Mouse (Mus musculus) c-Kit-positive CD71-positive TER-119-positive erythroid progenitor cells, embryonic 14.5 days (primary cell): ENCODE data around the gene Gm47959.
"Not testable (repeated sequence)": the region's sequence is repeated elsewhere in the genome, so short reads cannot be mapped to it uniquely, and the experiment has no call there.

ENCODE experiments used
- DNase-seq: peaks from one replicate; pipeline ENCODE4 v3.0.0-alpha.2; 2013; ENCODE audit warnings: low spot score

Gm47959 gene

DNA sequence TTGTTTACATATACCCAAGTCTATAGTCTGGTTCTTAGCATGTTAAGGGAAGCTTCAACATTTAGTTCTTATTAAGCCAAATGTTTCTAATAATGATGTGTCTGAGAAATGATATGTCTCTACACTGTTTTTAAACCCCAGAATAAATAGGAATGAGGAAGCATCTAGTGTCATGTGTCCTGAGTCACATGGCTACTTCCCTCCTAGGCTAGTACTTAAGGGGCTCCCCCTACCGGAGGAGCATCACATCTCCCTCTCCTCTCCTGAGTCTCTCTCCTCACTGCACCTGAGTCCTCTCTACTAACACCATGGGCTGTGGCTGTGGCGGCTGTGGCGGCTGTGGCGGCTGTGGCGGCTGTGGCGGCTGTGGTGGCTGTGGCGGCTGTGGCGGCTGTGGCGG lies at the start of gene Gm47959:
Gene Gm47959, plus strand, starts transcription at position 243 of the 400 bp plus-strand sequence.
- DNase-seq = not testable (repeated sequence)

DNA sequence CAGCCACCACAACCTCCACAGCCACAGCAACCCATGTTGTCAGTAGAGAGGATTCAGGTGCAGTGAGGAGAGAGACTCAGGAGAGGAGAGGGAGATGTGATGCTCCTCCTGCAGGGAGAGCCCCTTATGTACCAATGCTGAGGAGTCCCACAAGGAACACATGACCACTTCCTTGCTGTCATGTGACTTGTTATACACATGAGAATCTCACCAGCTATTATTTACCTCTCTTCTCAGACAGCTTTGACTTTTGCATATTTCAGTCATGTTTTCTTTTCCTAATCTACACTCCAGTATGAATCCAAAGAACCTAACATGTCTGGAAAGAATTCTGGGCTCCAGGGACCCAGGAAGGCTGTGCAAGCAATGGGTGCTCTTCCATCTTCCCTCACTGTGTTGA lies 44.4 kb upstream of the Gm47959 start, which contains the start of gene Gm7544:
Gene Gm7544, minus strand, starts transcription at position 101 of the 400 bp plus-strand sequence.
- DNase-seq = not testable (repeated sequence)

DNA sequence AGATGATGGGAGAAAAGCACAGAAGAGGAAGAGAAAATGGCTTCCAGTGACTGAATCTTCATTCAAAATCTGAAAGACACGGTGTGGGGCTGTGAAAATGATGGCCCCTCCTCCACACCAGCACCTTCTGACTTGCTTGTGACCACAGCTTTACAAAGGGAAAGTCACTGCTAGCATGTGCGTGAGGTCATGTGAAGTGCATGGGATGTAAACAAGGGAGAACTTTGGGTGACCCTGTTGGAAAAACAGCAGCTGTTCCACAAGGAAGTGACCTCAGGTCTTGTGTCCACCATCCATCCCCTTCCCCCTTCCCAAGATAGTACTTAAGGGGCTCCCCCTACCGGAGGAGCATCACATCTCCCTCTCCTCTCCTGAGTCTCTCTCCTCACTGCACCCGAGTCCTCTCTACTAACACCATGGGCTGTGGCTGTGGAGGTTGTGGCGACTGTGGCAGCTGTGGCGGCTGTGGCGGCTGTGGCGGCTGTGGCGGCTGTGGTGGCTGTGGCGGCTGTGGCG lies 40.4 kb upstream of the Gm47959 start, which contains the start of gene Gm47955:
Gene Gm47955, plus strand, starts transcription at position 417 of the 516 bp plus-strand sequence.
- DNase-seq = no peak

DNA sequence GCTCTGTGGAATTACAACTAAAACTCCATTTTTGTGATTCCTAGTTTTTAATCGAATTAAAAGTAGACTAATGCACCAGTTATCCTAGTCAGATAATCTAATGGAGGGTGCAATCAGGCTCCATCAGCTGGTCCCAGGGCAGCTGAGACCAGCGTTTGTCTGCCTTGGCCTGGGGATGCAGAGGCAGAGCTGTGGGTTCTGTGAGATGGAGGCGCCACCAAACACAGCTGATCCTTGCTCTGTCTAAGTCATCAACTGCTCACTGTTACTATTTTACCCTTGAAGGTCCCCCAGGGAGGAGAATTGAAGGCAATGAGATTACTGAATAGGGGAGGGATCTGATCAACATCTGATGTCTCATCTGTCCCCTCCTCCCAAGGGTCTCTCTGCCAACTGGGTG lies 33.9 kb upstream of the Gm47959 start:
- DNase-seq = no peak

DNA sequence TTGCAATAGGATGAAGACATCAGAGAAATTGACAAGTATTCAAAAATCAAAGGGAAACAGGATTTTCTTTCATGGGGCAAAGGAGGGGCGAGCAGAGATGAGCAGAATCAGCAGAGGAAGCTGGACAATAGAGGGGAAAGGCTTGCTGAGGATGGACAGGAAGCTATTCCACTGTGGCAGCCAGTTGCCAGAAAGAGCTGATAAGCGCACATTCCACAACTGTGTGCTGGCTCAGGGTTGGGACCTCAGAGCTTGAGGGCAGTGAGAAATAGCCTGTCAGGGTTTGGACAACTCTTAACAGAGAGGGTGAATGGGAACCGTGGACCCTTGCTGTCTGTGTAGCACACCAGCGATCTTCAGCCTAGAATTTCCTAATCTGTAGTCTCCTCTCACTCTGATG lies 28.3 kb upstream of the Gm47959 start:
- DNase-seq = no peak

DNA sequence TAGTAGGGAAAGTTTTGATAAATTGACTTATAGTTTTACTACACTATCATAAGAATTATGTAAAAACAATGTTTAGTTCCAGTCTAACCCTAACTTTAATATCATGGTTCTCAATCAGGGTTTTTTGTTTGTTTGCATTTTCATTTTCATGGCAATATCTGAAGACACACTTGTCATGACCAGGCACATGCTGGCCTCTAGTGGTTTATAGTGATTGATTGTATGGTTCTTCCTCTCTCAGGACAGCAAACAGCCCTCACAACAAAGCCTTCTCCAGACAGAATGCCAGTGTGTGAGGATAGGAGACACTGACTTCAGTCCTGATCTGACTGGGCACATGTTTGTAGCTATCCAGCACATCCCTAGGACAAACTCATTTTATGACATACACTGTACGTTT lies 27.1 kb upstream of the Gm47959 start:
- DNase-seq = no peak

DNA sequence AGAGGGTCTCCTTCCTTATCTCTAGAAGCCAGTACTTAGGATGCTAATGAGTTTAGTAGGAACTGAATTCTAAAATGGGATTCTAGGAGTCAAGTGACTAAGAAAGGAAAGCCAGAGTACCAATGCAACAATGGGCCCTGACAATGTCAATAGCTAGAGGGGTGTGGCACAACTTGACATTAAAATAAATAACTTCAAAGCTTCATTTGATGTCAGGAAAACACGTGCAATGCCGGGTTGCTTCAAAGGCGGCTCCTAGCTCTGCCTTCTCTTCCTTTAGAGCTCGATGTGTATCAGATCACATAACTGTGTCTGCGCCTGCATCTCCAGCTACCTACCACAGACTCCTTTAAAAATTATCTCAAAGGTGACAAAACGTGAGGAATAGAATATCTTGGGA lies 26.4 kb upstream of the Gm47959 start:
- DNase-seq = no peak

DNA sequence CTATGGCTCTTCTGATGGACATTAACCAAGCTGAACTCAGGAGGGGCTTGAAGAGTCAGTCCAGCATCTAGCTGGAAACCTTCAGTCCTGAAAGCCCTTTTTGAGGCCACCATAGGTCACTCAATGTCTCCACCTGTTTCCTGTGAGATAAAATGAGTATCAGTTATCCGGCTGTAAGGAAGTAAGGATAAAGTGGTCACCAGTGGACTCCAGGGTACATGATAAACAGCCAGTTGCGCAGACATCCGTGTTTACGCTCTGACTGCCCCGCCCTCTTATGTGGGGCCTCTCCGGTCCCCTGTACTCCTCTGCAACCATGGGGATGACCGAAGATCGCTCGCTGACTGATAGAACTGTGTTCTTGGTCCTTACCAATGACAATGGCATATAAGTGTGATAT lies 26.0 kb upstream of the Gm47959 start:
- DNase-seq = no peak

DNA sequence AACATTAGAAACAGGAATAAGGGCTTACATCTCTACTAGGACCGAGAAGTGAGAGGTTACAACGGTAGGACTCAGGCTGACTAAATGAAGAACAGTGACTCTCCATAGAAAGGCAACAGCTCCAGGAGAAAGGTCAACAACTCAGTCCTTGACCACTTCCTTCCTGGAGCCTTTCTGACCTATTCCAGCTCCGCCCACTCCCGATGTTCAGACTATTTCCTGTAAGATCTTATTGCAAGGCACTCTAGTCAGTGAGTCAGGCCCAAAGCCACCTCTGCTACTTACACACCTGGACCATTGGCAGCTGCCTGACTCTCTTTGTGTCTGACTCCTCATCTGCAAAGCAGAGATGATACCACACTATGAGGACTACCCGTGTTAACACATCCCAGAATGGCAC lies 24.6 kb upstream of the Gm47959 start:
- no peak for DNase-seq

DNA sequence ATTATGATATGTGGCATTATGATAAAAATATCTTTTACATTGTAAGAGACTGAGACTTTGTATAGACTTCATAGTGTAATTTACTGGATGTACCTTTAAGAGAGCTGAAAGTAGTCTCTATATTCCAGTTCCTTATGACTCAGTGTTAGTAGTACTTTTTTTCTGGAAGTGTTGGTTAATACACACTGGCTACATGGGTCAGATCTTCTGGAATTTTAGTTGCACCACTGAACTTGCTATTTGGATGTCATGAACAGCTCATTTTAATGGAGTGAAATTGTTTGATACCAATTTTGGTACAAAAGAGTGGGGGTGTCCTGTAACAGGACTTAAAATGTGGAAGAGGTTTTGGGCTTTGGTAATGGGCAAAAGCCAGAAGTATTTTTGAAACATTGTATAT lies 22.5 kb upstream of the Gm47959 start:
- DNase-seq = no peak

DNA sequence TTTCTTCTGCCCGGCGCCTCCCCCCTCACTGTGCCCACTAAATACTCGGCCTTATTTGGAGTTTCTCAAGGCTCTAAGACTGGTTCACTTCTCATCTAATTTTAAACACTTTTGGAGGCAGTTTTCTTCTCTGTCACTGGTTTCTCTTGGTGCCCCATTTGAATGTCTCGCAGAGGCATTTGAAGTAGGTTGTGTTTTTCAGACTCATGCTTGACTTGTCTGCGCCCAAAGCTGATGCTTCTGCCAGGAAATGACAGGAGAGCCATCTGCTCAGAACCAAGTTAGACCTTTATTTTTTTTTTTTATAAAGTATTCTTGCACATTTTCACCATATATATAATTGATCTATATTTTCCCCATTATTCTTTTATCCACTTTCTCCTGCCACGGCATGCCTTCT lies 13.6 kb upstream of the Gm47959 start:
- no peak for DNase-seq

DNA sequence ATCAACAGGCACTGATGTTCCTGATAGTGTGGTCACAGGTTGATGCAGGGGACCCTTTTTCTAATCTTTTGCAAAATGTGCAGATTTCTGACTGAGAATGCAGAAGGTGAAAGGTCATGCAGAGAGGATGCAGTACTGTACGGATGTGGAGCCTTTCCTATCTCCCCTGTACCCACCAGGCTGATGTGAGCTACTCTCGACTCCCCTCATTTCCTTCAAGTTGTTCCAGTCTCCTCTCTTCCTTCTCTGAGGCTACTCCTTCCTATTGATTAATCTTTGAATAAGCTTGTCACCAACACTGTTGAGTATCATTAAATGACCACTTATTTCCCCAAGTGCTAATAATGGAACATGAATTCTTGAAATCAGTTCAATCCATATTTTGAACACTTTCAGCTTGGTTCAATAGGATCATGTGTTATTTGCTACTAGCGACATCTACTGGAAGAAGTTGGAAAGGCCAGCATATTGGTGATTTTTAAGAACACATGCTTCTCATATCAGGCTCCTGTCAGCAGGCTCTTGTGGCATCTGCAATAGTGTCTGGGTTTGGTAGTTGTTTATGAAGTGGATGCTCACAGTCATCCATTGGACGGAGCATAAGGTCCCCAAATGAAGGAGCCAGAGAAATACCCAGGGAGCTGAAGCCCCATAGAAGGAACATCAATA lies 12.7 kb upstream of the Gm47959 start:
- peak; percentile 62 for DNase-seq

DNA sequence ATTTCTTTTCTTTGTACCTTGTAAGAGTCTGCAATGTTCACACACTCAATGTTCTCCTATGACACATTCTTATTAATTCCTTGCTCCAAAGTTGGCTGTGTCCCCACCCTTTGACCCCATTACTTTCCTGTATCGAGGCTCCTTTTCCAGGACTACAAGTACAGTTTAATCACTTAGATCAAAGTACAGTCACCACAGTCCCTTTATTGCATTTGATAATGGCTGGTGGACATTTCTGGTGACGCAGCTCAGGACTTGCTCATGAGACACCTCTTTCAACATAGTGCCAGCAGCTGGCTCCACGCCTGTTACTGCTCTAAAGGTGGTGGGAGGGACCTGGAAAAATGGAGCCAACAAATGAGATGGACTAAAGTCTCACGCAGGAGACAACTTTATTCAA lies 9.3 kb upstream of the Gm47959 start:
- no peak for DNase-seq

DNA sequence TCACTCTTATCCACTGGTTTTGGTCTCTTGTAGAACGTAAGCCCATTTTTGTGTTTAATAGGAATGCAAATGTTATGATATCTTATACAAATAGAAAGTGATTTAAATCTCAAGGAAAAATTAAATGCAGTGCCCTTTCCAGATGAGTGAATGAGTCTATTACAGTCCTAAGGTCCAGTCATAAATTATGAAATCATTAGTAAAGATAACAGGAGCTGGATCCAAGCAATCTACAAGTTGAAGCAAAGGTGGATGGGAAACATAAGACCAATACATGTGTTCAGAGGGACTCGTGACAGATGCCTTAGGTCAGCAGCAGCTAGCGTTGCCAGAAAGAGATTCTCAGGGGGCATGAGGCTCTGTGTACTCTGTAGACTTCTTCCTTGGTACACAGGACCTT lies 8.8 kb upstream of the Gm47959 start:
- no peak for DNase-seq

DNA sequence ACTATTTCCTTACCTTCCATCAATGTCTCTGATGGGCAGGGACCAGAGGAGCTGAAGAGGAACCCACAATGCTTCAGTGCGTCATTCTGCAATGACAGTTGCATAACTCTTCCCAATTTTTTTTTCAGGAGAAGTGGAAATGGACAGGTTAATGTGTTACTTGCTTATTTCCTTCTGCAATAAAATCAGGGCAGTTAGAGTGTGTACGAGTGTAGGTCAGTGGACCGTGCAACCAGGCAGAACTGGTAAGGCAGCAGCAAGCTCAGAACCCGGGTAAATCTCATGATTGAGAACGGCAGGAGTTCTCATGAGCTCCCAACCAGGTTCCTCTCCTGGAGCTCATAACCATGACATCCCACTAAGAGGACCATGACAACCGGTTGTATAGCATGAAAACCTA lies 8.3 kb upstream of the Gm47959 start:
- DNase-seq = no peak

DNA sequence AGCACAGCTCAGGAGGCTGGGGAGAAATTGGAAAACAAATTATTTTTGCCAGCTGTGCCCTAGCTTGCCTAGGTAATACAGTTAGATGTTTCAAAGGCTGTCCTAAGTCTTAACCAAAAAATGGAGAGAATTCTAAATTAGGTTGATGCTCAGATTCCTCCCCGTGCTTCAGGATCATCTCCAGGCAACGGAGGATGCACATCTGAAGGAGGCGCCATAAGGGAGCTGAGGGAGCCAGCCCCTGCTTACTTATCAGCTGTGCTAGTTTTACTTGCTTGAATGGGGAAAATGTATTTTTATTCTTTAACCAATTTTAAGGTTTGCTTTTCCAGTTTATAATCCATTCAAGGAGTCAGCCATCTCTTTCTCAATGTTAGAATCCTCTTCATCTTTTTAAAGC lies 6.4 kb upstream of the Gm47959 start:
- no peak for DNase-seq

DNA sequence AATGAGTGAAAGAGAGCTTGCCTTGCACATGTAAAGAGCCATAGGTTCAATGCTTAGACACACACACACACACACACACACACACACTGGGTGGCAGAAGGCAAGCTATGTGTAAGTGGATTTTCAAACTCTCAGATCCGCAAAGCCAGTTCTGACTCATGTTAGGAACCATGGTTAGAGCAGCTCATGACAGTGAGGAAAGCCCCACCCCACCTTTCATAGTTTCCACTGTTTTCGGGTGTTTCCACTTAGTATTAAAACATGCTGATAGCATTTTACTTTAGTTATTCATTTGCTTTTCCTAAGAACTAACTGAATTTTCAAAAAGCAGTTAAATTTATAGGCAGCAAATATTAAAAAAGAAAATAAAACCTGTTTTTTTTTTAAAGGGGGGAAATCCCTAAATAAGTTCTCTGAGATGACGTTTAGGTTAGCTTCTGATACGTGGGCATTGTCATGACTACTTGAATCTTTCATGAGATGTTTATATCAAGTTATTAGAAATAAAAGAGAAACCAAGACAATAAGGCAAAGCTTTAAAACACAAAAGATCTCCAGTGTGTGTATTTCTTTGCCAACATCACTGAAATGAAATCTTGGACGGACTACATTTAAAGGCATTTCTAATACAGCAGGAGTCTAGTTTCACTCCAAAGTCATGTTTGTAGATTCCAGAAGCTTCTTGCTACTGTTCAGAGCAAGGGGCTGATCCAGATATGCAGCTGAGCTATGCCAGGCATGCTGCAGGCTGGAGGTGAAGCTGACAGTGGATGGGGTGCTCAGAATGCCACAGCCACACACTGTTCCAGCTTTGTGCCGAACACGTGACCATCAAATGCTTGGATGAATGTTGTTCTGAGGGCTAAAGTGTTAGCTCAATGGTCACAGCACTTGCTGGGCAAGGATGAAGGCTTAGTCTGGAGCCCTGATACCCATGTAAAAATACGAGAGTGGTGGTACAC lies 6.2 kb downstream of the Gm47959 start:
- no peak for DNase-seq

DNA sequence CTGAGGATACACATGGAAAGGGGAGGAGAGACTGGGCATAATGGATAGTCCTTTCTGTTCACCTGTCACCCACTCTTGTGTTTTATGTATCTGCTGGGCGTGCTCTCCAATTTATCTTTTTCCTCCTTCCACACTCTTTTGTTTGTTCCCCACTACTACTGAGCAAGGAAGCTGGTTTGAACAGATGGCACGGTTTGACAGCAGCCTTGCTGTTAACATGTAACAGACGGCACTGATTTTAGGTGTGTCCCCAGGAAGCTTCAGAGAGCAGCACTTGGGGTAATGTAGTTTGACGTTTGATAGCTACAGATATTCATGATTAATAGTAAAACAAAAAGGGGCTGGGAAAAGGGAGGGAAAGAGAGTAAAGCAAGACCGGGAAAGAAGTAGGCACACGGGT lies 7.1 kb downstream of the Gm47959 start:
- DNase-seq = no peak

DNA sequence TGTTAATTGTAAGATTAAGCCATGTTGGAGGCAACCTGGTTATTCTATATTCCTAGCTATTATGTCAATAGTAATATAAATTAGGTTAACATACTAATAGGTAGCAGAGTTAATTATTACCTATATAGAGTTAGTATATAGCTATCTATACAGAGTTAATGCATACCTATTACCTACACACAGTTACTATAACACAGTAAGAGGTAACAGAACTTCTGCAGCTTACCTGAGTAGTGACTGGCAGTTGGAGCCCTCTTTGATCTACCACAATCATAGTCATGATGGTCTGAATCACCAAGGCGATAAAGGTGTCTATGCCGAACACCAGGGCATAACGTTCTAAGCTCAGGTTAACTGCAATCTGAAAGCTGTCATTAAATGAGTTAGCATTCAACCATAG lies 14.1 kb downstream of the Gm47959 start:
- no peak for DNase-seq

DNA sequence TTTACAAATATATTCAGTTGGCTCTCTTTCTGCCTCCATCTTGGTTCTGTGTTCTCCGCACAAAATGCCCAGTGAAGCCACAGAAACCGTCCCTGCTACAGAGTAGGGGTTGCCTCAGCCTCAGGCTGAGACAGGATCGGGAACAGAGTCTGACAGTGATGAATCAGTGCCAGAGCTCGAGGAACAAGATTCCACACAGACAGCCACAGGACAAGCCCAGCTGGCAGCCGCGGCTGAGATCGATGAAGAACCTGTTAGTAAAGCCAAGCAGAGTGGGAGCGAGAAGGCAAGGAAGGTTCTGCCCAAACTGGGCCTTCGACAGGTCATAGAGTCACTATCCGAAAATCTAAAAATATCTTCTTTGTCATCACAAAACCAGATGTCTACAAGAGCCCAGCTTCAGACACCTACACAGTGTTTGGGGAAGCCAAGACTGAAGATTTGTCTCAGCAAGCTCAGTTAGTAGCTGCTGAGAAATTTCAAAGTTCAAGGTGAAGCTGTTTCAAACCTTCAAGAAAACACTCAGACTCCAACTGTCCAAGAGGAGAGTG lies 15.1 kb downstream of the Gm47959 start:
- no peak for DNase-seq

DNA sequence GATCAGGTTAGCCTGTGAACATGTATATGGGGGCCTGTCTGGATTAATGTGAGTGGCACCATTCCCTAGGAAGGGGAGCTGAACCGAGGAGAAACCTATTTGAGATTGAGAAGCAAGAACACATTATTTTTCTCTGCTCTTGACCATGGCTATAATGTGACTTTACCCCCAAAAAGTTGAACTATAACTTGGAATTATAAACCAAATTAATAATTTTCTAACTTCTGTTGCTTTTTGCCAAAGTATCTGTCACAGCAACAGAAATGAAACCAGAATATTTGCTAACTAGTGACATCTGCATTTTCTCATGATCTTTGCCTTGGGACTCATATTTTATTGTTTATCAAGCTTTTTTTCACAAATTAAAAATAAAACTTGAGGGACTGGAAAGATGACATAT lies 16.2 kb downstream of the Gm47959 start:
- DNase-seq = no peak

DNA sequence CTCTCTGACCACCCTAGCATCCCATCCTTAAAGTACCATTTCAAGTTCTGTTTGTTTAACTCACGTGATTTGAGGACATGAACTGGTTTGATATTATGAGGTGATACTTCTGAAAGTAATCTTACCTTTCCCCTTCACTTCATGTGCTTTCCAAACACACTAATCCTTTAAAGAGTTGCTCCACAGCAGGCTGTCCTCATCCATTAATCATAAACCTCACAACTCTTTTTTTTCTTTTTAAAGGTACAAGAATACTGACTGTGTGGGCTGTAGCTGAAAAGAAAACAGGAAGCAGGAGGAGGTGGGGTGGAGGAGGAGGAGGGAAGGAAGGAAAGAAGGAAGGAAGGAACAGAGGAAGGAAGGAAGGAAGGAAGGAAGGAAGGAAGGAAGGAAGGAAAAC lies 31.6 kb downstream of the Gm47959 start:
- no peak for DNase-seq

DNA sequence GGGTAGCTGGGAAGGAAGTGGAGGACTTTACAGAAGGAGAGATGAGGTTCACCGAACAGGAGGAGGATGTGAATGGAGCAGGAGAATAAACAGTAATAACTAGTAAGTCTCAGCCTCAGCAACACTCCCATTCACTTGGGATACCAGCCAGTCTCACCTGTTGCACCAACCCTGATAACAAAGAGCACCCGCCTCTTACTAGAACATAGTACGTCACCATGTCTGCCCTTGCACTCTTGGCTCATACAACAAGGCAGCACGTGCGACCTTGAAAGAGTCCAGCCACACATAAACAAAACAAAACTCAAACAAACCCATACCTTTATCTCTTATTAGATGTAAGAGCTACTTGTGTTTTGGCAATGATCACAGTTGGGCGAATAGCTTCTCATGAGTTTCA lies 32.2 kb downstream of the Gm47959 start:
- no peak for DNase-seq
